Mouse (Mus musculus): ENCODE results near the gene Ptges2. TPM values are rescaled to one million over a fixed set of nuclear protein-coding genes. Genes with fewer than 3 reads are reported as not detected.
A peak's percentile ranks its signal among the peaks of the same experiment; 100 is the strongest.

Ptges2 gene
- polyA plus RNA-seq, 1 experiment: 39.1 TPM

- Histone ChIP-seq H3K79me3 (ENCODE audit: low read depth) (no peaks in the 10 kb centered on the region), H3K27me3 (ENCODE audit: control insufficient read depth, insufficient read depth, insufficient read length) (peaks cover 26% of the 10 kb centered on the region)
- TF ChIP-seq FOSL1 (IDR thresholded peaks at IDR 0.05; ENCODE audit: insufficient read depth, low read length, poor library complexity, severe bottlenecking): no peak
- TF ChIP-seq MAX (IDR thresholded peaks at IDR 0.05): no peak
- TF ChIP-seq MYOG (IDR thresholded peaks at IDR 0.05; ENCODE audit: control insufficient read depth, extremely low read depth, insufficient read length): no peak
- no peak for TF ChIP-seq MYOD1 (IDR thresholded peaks at IDR 0.05; ENCODE audit: control insufficient read depth, insufficient read length, low read depth)
- TF ChIP-seq USF1 (IDR thresholded peaks at IDR 0.05; ENCODE audit: low read depth): no peak
- TF ChIP-seq CTCF (IDR thresholded peaks at IDR 0.05; ENCODE audit: control insufficient read depth, insufficient read depth, insufficient read length): no peak
- no peak for TF ChIP-seq CEBPB (IDR thresholded peaks at IDR 0.05; ENCODE audit: low read depth)
Observed at GRCm38 (mm10) chr2:32387706-32388490, 7.8 kb upstream of the Ptges2 start, which contains the start of gene Lcn2. Lcn2 (minus strand) TSS chr2:32388252.

GRCm38 (mm10) chr2:32389157-32389556 is 6.5 kb upstream of the Ptges2 start:
- no peaks in the 10 kb centered on the region for H3K79me3 ChIP-seq (ENCODE audit: low read depth)
- TF ChIP-seq USF1 (IDR thresholded peaks at IDR 0.05; ENCODE audit: low read depth): no peak
- TF ChIP-seq CEBPB (IDR thresholded peaks at IDR 0.05; ENCODE audit: low read depth): no peak
- no peak for TF ChIP-seq MAX (IDR thresholded peaks at IDR 0.05)
- no peak for TF ChIP-seq MYOG (IDR thresholded peaks at IDR 0.05; ENCODE audit: control insufficient read depth, extremely low read depth, insufficient read length)
- TF ChIP-seq FOSL1 (IDR thresholded peaks at IDR 0.05; ENCODE audit: insufficient read depth, low read length, poor library complexity, severe bottlenecking): no peak
- TF ChIP-seq MYOD1 (IDR thresholded peaks at IDR 0.05; ENCODE audit: control insufficient read depth, insufficient read length, low read depth): no peak
- TF ChIP-seq CTCF (IDR thresholded peaks at IDR 0.05; ENCODE audit: control insufficient read depth, insufficient read depth, insufficient read length): no peak
- H3K79me2 ChIP-seq (ENCODE audit: control insufficient read depth, insufficient read depth): no peaks in the 10 kb centered on the region
- H3K27me3 ChIP-seq (ENCODE audit: control insufficient read depth, insufficient read depth, insufficient read length): peaks cover 23% of the 10 kb centered on the region
- no peak overlapping the region for H3K4me3 ChIP-seq (ENCODE audit: insufficient read depth, poor library complexity, severe bottlenecking)
- no peaks in the 10 kb centered on the region for H3K36me3 ChIP-seq (ENCODE audit: control insufficient read depth, insufficient read depth)
- no peak overlapping the region for H3ac ChIP-seq (ENCODE audit: control insufficient read depth, insufficient read length, low read depth)

More at GRCm38 (mm10) chr2:32387706-32388490, 7.8 kb upstream of the Ptges2 start, which contains the start of gene Lcn2:
- H3K4me3 ChIP-seq (ENCODE audit: insufficient read depth, poor library complexity, severe bottlenecking): no peak within 1 kb of the TSS
- no peaks in the 10 kb centered on the region for H3K36me3 ChIP-seq (ENCODE audit: control insufficient read depth, insufficient read depth)
- H3K79me2 ChIP-seq (ENCODE audit: control insufficient read depth, insufficient read depth): no peaks in the 10 kb centered on the region
- H3ac ChIP-seq (ENCODE audit: control insufficient read depth, insufficient read length, low read depth): no peak within 1 kb of the TSS

- Histone ChIP-seq H3K79me3 (ENCODE audit: low read depth) (no peaks in the 10 kb centered on the region), H3K27me3 (ENCODE audit: control insufficient read depth, insufficient read depth, insufficient read length) (peaks cover 23% of the 10 kb centered on the region), H3K4me3 (ENCODE audit: insufficient read depth, poor library complexity, severe bottlenecking) (no peak overlapping the region), H3ac (ENCODE audit: control insufficient read depth, insufficient read length, low read depth) (no peak overlapping the region), H3K36me3 (ENCODE audit: control insufficient read depth, insufficient read depth) (no peaks in the 10 kb centered on the region), H3K79me2 (ENCODE audit: control insufficient read depth, insufficient read depth) (no peaks in the 10 kb centered on the region)
- TF ChIP-seq MAX (IDR thresholded peaks at IDR 0.05) (no peak), CEBPB (IDR thresholded peaks at IDR 0.05; ENCODE audit: low read depth) (no peak), MYOD1 (IDR thresholded peaks at IDR 0.05; ENCODE audit: control insufficient read depth, insufficient read length, low read depth) (no peak), FOSL1 (IDR thresholded peaks at IDR 0.05; ENCODE audit: insufficient read depth, low read length, poor library complexity, severe bottlenecking) (no peak), MYOG (IDR thresholded peaks at IDR 0.05; ENCODE audit: control insufficient read depth, extremely low read depth, insufficient read length) (no peak), USF1 (IDR thresholded peaks at IDR 0.05; ENCODE audit: low read depth) (no peak), CTCF (IDR thresholded peaks at IDR 0.05; ENCODE audit: control insufficient read depth, insufficient read depth, insufficient read length) (no peak)
Observed at GRCm38 (mm10) chr2:32390871-32391270, 4.8 kb upstream of the Ptges2 start.

- no peak overlapping the region for H3ac ChIP-seq (ENCODE audit: control insufficient read depth, insufficient read length, low read depth)
- TF ChIP-seq MAX (IDR thresholded peaks at IDR 0.05): no peak
- TF ChIP-seq MYOD1 (IDR thresholded peaks at IDR 0.05; ENCODE audit: control insufficient read depth, insufficient read length, low read depth): no peak
- TF ChIP-seq CEBPB (IDR thresholded peaks at IDR 0.05; ENCODE audit: low read depth): no peak
- no peak for TF ChIP-seq USF1 (IDR thresholded peaks at IDR 0.05; ENCODE audit: low read depth)
- TF ChIP-seq FOSL1 (IDR thresholded peaks at IDR 0.05; ENCODE audit: insufficient read depth, low read length, poor library complexity, severe bottlenecking): no peak
- no peak for TF ChIP-seq CTCF (IDR thresholded peaks at IDR 0.05; ENCODE audit: control insufficient read depth, insufficient read depth, insufficient read length)
- no peak for TF ChIP-seq MYOG (IDR thresholded peaks at IDR 0.05; ENCODE audit: control insufficient read depth, extremely low read depth, insufficient read length)
- H3K4me3 ChIP-seq (ENCODE audit: insufficient read depth, poor library complexity, severe bottlenecking): no peak overlapping the region
- H3K79me2 ChIP-seq (ENCODE audit: control insufficient read depth, insufficient read depth): peaks cover 11% of the 10 kb centered on the region
- no peaks in the 10 kb centered on the region for H3K36me3 ChIP-seq (ENCODE audit: control insufficient read depth, insufficient read depth)
- H3K27me3 ChIP-seq (ENCODE audit: control insufficient read depth, insufficient read depth, insufficient read length): peaks cover 18% of the 10 kb centered on the region
- peaks cover 5% of the 10 kb centered on the region for H3K79me3 ChIP-seq (ENCODE audit: low read depth)
Observed at GRCm38 (mm10) chr2:32392063-32392462, 3.6 kb upstream of the Ptges2 start.

- peak; percentile 11 for TF ChIP-seq CTCF (IDR thresholded peaks at IDR 0.05; ENCODE audit: control insufficient read depth, insufficient read depth, insufficient read length)
- no peak for TF ChIP-seq MAX (IDR thresholded peaks at IDR 0.05)
Observed at GRCm38 (mm10) chr2:32394973-32395372, 723 bp upstream of the Ptges2 start.

More at GRCm38 (mm10) chr2:32394973-32395372, 723 bp upstream of the Ptges2 start:
- Histone ChIP-seq H3K79me3 (ENCODE audit: low read depth) (peaks cover 18% of the 10 kb centered on the region), H3K79me2 (ENCODE audit: control insufficient read depth, insufficient read depth) (peaks cover 30% of the 10 kb centered on the region), H3K27me3 (ENCODE audit: control insufficient read depth, insufficient read depth, insufficient read length) (no peaks in the 10 kb centered on the region), H3K36me3 (ENCODE audit: control insufficient read depth, insufficient read depth) (peaks cover 9% of the 10 kb centered on the region), H3ac (ENCODE audit: control insufficient read depth, insufficient read length, low read depth) (peak overlapping the region; percentile 71), H3K4me3 (ENCODE audit: insufficient read depth, poor library complexity, severe bottlenecking) (peak overlapping the region; percentile 86)
